Mouse (Mus musculus): Measurements from ENCODE around the gene Gm10799.
"Not testable (repeated sequence)": the region's sequence is repeated elsewhere in the genome, so short reads cannot be mapped to it uniquely, and the experiment has no call there.

Gm10799 gene

GRCm38 (mm10) chr2:104065526-104065925 is 2.8 kb downstream of the Gm10799 start, which contains the start of gene Gm10912:
Gene Gm10912, plus strand, starts transcription at chr2:104065826.
- not testable (repeated sequence) for DNase-seq (ENCODE audit: low read depth, low spot score)

- no peak for DNase-seq (ENCODE audit: low read depth, low spot score)
Observed at GRCm38 (mm10) chr2:104064152-104064551, 4.2 kb downstream of the Gm10799 start.

DNA sequence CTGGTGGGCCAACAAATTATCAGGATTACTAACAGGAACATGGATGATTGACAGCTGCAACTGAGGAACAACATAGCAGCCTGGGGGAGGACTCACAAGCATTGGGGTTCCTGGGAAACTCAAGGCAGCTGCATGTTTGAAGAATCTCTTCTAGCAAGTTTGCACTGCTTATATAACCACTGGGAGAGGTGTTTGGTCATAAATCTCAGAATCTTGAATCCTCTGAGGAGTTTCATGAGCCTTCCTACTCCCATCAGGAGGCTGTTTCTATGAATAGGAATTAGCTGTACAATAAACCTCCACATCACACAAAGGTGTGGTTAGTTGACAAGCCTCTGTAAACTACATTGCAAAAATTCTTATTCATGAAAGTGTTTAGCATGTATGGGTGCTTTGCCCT is 5.7 kb downstream of the Gm10799 start:
- no peak for DNase-seq (ENCODE audit: low read depth, low spot score)

DNA sequence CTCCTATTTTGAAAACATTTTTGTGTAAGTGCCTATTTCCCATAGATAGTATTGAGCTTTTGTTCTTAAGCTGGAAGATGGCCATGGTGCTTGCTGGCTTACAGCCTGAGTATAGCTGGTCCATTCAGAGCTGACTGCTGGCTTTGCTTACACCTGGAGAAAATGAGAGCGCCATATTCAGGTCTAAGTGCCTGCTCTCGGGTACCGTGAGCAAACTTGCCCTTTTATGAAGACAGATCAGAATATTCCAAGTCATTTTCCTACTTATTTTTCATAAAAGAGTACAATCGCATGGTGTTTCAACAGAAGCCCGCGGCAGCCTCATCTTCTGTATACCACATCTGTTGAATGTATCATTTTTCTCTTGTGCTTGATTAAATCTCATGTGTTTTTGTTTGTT is 7.4 kb downstream of the Gm10799 start:
- no peak for DNase-seq (ENCODE audit: low read depth, low spot score)

GRCm38 (mm10) chr2:104059786-104060185 is 8.6 kb downstream of the Gm10799 start:
- no peak for DNase-seq (ENCODE audit: low read depth, low spot score)

DNA sequence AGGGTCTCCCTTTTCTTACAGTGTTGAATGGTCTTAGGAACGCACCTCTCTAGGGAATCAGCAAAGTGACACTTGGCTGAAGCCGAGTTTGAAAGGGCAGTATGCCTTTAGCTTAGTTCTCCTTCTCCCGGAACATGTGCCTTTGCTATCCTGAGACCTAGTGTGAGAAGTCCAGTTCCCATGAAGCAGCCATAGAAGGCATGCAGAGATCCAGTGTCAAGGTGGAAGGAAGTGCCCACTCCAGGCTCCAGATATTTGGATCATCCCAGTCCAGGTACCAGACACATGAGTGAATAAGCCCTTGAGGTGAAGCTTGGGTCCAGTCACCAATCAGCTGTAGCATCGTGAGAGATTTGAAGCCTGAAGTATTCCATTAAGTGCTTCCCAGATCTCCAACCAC is 9.4 kb downstream of the Gm10799 start:
- DNase-seq (ENCODE audit: low read depth, low spot score): no peak

DNA sequence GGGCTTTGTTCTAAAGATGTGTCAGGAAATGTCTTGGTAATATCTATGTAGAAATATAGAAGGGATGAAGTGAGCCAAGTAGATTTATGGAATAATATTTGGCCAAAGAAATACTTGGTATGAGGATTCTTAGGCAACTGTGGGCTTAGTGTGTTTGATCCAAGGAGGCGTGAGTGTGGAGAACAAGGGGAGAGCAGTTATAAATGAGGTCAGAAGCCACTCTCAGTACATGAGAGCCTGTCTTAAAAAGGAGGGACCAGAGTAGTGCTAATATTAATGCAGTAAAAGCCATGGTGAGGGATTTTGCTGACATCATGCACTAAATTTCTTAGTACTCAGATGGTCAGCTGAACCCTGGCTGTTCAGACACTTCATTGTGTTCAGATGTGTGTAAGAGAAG is 10.0 kb downstream of the Gm10799 start:
- DNase-seq (ENCODE audit: low read depth, low spot score): no peak

- no peak for DNase-seq (ENCODE audit: low read depth, low spot score)
Observed at GRCm38 (mm10) chr2:104044479-104045080, 23.8 kb downstream of the Gm10799 start.

DNA sequence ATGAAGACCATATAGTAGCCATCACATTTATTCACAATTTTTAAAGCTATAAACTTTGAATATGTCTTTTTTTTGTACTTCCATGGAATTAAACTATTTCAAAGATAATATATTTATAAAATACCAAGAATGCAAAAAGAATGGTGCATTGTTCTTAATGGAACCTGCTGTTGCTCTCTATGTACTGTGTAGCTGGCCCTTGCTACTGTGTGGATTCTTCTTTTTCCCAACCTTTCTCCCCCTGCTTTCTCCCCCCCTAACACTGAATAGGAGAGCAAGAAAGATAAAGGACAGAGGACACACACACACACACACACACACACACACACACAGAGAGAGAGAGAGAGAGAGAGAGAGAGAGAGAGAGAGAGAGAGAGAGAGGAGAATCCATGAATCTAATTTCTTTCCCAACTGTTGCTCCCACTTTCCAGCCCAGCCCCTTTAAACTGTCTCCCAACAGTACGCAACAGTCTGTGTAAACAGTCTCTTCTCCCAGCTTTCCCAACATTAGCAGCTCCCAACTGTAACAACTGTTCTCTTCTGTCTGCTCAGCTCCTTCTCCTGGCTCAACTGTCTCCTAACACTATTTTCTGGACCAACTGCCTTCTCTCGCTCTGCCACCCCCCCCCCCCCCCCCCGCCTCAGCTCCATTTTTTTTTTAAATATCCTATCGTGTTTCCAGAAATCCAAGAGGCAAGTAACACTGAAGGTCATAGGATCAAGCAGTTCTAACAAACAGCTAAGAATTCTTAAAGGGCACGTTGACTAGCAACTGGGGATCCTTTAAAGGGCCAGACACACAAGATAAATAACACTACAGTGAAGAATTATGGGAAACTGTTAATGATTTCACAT is 24.5 kb downstream of the Gm10799 start:
- no peak for DNase-seq (ENCODE audit: low read depth, low spot score)

GRCm38 (mm10) chr2:104042766-104043165 is 25.6 kb downstream of the Gm10799 start:
- no peak for DNase-seq (ENCODE audit: low read depth, low spot score)

DNA sequence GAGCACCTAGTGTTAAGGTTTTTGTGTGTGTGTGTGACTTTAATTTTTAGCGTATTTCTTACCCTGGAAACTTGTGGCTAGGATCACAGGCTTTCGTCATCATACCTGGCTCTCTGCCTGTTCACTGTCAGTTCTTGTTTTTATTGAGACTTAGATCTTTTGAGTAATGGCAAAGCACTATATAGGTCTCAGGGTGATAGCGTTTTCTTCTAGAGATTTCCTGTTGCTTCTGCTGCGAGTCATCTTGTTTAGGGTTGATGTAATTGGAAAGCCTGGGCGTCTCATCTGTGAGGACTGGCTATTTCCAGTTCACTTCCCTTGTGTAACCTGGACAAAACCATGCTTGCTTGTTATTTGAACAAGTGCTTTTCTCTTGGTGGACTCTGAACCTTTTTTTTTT is 26.7 kb downstream of the Gm10799 start:
- no peak for DNase-seq (ENCODE audit: low read depth, low spot score)

DNA sequence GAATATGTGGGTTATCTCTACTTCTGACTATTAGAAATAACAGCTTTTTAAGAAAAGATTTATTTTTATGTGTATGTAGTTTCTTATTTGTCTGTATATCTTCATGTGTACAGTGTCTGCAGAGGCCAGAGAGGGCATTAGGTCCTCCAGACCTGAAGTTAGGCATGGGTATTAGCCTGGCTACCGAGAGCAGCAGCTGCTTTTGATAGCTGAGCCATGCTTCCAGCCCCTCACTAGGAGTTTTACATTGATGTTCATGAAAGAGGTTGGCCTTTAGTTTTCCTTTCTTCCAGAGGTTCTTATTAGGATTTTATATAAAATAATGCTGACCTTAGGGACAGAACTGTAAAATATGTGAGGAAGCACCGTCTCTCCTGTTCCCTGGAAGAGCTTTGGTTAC is 30.1 kb downstream of the Gm10799 start:
- no peak for DNase-seq (ENCODE audit: low read depth, low spot score)

DNA sequence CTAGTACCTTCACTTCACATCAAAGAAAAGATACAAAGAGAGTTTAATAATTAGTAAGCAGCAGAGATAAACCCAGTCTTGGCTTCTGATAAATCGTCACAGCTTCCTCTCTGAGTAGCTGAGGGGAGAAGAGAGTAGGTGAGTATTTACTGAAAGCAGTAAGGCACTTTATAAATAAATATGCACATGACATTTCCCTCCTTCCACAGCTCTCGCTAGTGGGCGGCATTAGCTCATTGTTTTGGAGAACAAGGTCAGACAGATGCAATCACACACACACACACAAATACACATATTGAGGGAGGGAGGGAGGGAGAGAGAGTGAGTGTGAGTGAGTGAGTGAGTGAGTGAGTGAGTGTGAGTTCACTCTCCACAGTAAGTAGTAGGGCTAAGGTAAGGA is 32.0 kb downstream of the Gm10799 start:
- no peak for DNase-seq (ENCODE audit: low read depth, low spot score)

DNA sequence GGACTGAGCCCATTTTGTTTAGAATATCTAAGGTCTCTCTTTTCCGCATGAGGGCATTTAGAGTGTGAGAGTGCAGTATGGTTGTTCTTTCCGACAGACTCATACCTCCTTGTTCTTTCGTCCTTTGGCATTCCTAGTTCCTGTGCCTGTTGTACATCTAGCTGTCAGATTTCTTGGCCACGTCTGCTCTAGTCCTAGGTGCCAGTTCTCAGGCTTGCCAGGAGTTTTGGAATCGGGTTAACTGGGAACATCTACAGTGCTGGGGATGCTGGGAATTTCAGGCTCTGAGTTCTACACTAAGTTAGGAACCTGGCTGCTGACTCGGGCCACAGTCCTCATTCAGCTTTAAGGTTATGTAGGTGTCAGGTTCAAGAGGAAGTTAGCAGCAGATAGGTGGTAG is 32.8 kb downstream of the Gm10799 start:
- DNase-seq (ENCODE audit: low read depth, low spot score): no peak

DNA sequence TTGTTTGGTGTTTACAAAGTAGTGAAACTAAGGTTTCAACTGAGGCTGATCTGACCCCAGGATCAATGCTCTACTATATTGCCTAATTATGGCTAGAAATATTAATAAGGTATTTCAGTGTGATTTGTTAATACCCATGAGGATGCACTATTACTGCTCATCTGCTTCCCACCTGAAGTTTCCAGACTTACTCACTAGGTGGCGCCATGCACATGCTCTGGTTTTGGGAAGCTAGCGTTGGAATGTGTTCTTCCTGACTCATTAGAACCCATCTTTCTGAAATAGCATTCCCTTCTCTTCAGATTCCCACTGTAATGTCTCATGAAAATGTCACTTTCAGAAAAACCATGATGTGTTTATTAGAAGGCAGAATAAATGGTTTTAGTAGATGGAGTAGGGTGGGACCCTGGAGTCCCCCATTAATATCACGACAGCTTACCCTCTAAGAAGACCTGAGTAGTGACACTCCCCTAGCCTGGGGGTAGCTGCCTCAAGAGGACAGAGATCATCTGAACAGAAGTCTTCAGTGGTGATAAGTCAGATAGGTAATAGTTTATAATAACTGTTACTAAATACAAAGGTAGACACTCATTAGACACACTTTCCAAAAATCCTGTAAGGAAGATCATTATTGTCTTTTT is 33.4 kb downstream of the Gm10799 start:
- DNase-seq (ENCODE audit: low read depth, low spot score): no peak

DNA sequence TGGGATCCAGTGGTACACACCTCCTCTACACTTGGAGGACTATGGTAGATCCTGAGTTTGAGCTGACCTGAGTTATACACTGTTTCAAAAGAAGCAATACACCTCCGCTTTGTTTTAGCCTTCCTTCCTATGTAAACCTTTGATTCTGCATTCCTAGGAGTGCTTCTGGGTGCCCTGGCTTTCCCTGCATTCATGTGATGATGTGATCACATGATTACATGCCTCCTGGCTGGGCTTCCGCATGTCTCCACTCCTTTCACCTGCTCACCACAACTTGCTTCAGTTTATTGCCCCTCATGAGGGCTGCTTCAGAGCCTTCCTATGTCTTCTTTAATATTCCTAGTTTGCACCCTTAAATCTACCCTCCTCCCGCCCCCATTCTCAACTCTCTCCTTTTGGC is 36.3 kb downstream of the Gm10799 start:
- DNase-seq (ENCODE audit: low read depth, low spot score): no peak

- DNase-seq (ENCODE audit: low read depth, low spot score): no peak
Observed at GRCm38 (mm10) chr2:104030381-104030780, 38.0 kb downstream of the Gm10799 start.

GRCm38 (mm10) chr2:104029074-104029473 is 39.3 kb downstream of the Gm10799 start:
- no peak for DNase-seq (ENCODE audit: low read depth, low spot score)

DNA sequence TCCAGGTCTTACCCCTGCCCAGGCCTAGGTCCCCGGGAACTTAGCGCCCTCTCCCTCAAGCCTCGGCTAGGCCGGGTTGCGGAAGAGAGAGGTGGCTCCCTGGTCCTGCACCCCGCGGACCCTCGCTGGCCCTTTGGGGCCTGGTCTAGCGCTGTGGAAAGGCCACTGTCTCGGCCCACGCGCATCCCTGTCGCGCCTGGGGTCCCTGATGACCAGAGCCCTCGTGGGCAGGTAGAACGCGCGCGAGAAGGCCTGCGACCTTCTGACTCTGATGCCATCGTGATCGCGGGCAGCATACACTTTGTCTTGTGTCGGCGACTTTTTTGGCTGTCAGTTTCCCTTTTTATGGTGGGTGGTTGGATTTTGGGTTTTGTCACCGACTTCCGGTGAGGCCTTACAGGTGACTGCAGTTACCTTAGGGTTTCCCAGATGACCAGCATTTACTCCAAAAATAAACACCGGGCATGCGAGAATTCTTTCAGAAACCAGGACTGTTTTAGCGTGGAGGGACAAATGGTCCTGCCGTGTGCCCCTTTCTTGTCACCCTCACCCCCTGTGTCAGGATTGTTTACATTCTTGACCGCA is 40.1 kb downstream of the Gm10799 start, which contains the start of gene 4931422A03Rik:
TSS of gene 4931422A03Rik (minus strand) at position 223 of the 585 bp plus-strand sequence.
- DNase-seq (ENCODE audit: low read depth, low spot score): no peak

- no peak for DNase-seq (ENCODE audit: low read depth, low spot score)
Observed at GRCm38 (mm10) chr2:104027458-104028138, 40.8 kb downstream of the Gm10799 start, which contains the start of gene Fbxo3. Gene Fbxo3, plus strand, starts transcription at chr2:104027721.

DNA sequence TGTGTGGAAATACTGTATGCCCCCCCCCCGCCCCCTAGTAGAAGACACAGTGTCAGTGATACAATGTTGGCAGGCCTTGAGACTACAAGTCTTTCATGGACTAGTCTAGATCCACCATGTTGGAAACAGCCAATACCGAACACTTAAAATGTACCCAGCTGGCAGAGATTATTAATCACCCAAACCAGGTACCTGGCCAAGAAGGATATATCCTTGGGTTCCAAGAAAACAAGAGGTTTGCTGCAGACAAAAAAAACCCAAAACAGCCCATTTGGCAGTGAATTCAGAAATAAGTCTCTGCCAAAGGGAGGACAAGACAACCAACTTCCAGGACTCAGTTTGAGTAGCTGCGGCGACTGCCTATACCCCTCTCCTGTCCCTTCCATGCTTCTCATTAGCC is 43.7 kb downstream of the Gm10799 start:
- DNase-seq (ENCODE audit: low read depth, low spot score): no peak

- DNase-seq (ENCODE audit: low read depth, low spot score): no peak
Observed at GRCm38 (mm10) chr2:104023096-104023495, 45.3 kb downstream of the Gm10799 start.
